In genomic region chr3:130095160-130095781, GRCm38 (mm10) we compare ENCODE assay signal across 8 mouse cellular contexts. TPM values are rescaled to one million over a fixed set of nuclear protein-coding genes. Genes with fewer than 3 reads are reported as not detected.
A peak's percentile ranks its signal among the peaks of the same experiment; 100 is the strongest.
DNase-seq lines count a peak whose midpoint lies in the region; ATAC-seq and TF ChIP-seq lines count a peak whose summit lies in the region.

No protein-coding gene starts in this region.

- in situ Hi-C loops in CH12.LX (cut with MboI; ENCODE audit: low pct_ligation_motif_present, low pct_unique_long_range_greater_than_20kb, low sequenced_read_pairs) = loop anchor here (25.0 kb wide), 1 partner anchor 492 kb away; no protein-coding TSS in a partner anchor

- TF ChIP-seq EP300 in heart, adult 2 months (IDR thresholded peaks at IDR 0.05; ENCODE audit: insufficient read depth, low read depth, low read length) = no peak
- no peak for TF ChIP-seq EP300 in CH12.LX (IDR thresholded peaks at IDR 0.05; ENCODE audit: low read length)

- no peak overlapping the region for H3K4me2 ChIP-seq in CH12.LX (ENCODE audit: insufficient read depth, low read depth, poor library complexity, severe bottlenecking)
- no peak overlapping the region for H3K4me2 ChIP-seq in hindbrain, embryonic 11.5 days (replicated peaks; ENCODE audit: low read depth, low read length)

- no peaks in the 10 kb centered on the region for H3K4me1 ChIP-seq in heart, adult 2 months (ENCODE audit: control insufficient read depth, insufficient read depth, low read length)
- peaks cover 0 to 8% of the 10 kb centered on the region in 2 experiments; a peak in 2 of 4 replicates for H3K4me1 ChIP-seq in CH12.LX (ENCODE audit: control insufficient read depth in 1 of 2, insufficient read depth in 2 of 2)
- H3K4me1 ChIP-seq in hindbrain, embryonic 11.5 days (replicated peaks; ENCODE audit: control insufficient read depth, insufficient read depth, low read length) = no peaks in the 10 kb centered on the region

- peak; percentile 76 for TF ChIP-seq CTCF in heart, adult 2 months (IDR thresholded peaks at IDR 0.05)
- peak; percentile 37 to 75; a peak in 3 of 4 replicates for TF ChIP-seq CTCF in CH12.LX (conservative IDR thresholded peaks at IDR 0.05 in 1 of 2, IDR thresholded peaks at IDR 0.05 in 1 of 2; ENCODE audit: low read depth in 2 of 2, low read length in 2 of 2)

- H3K9me3 ChIP-seq in CH12.LX (replicated peaks; ENCODE audit: low read length) = no peaks in the 10 kb centered on the region
- no peaks in the 10 kb centered on the region for H3K9me3 ChIP-seq in hindbrain, embryonic 11.5 days (ENCODE audit: control insufficient read depth, low read length)

- H3K9ac ChIP-seq in heart, adult 2 months (ENCODE audit: low read depth, low read length) = no peak overlapping the region
- no peak overlapping the region for H3K9ac ChIP-seq in CH12.LX (ENCODE audit: insufficient read depth, low read depth)
- no peak overlapping the region for H3K9ac ChIP-seq in hindbrain, embryonic 11.5 days (ENCODE audit: low read depth, low read length)

- intact Hi-C loops in heart, adult 2 months (cut with DNase I) = loop anchor here (1.0 kb wide), 2 partner anchors 479 to 596 kb away; no protein-coding TSS in a partner anchor
- intact Hi-C loops in left cerebral cortex, postnatal 25 days (cut with DNase I) = loop anchor here (1.0 kb wide), 2 partner anchors 480 to 594 kb away; no protein-coding TSS in a partner anchor

- TF ChIP-seq RAD21 in CH12.LX (IDR thresholded peaks at IDR 0.05; ENCODE audit: low read depth, low read length) = peak; percentile 77

- no peaks in the 10 kb centered on the region for H3K27me3 ChIP-seq in heart, adult 2 months (ENCODE audit: control insufficient read depth, insufficient read depth, low read length)
- H3K27me3 ChIP-seq in CH12.LX (replicated peaks) = no peaks in the 10 kb centered on the region
- H3K27me3 ChIP-seq in hindbrain, embryonic 11.5 days (ENCODE audit: control insufficient read depth, insufficient read depth, low read length) = no peaks in the 10 kb centered on the region

- no peak overlapping the region for H3K27ac ChIP-seq in heart, adult 2 months
- no peak overlapping the region for H3K27ac ChIP-seq in CH12.LX (ENCODE audit: insufficient read depth, low read depth)
- no peak overlapping the region for H3K27ac ChIP-seq in hindbrain, embryonic 11.5 days (ENCODE audit: low read depth, low read length)

- WGBS in heart, adult 2 months = 35% methylated on average over 5 of the region's 5 CpGs
- 44% methylated on average over 5 of the region's 5 CpGs for WGBS in hindbrain, embryonic 11.5 days

- no peaks in the 10 kb centered on the region for H3K36me3 ChIP-seq in heart, adult 2 months (ENCODE audit: control insufficient read depth, insufficient read depth, low read length)
- no peaks in the 10 kb centered on the region for H3K36me3 ChIP-seq in CH12.LX (replicated peaks in 1 of 2; ENCODE audit: control insufficient read depth in 1 of 2, insufficient read depth in 1 of 2, low read length in 1 of 2)
- no peaks in the 10 kb centered on the region for H3K36me3 ChIP-seq in hindbrain, embryonic 11.5 days (ENCODE audit: control insufficient read depth, insufficient read depth, low read length)

- no peak overlapping the region for H3K4me3 ChIP-seq in heart, adult 2 months
- no peak overlapping the region for H3K4me3 ChIP-seq in CH12.LX (replicated peaks in 1 of 3; ENCODE audit: low read depth in 2 of 3, low read length in 2 of 3, poor library complexity in 1 of 3)
- H3K4me3 ChIP-seq in hindbrain, embryonic 11.5 days (ENCODE audit: low read depth, low read length) = no peak overlapping the region

- H3K79me2 ChIP-seq in heart, adult 2 months (replicated peaks; ENCODE audit: control insufficient read depth, insufficient read depth, low read length) = no peaks in the 10 kb centered on the region
- H3K79me2 ChIP-seq in CH12.LX (replicated peaks; ENCODE audit: control insufficient read depth, extremely low read depth, insufficient read depth, poor library complexity, severe bottlenecking) = no peaks in the 10 kb centered on the region

- peak; percentile 56; the same call in 1 of the 2 replicates for ATAC-seq in hindbrain, embryonic 11.5 days (ENCODE audit: low FRiP score)

- TF ChIP-seq POLR2A in heart, adult 2 months (IDR thresholded peaks at IDR 0.05; ENCODE audit: insufficient read depth, low read depth, low read length) = no peak
- no peak for TF ChIP-seq POLR2A in CH12.LX (IDR thresholded peaks at IDR 0.05; ENCODE audit: low read depth, low read length)

- no peak for DNase-seq in heart, adult 2 months
- no peak for DNase-seq in heart, adult 9 months (ENCODE audit: low spot score in 2 of 2)
- peak; percentile 45 for DNase-seq in CH12.LX (ENCODE audit: extremely low read depth)
- peak; percentile 28 to 55 for DNase-seq in cerebellum, postnatal 25 days
- peak; percentile 55 for DNase-seq in hindbrain, embryonic 11.5 days (ENCODE audit: low spot score)
- peak; percentile 60 to 73 for DNase-seq in left cerebral cortex, postnatal 25 days (ENCODE audit: low spot score in 2 of 2)
- DNase-seq in neural tube, embryonic 10.5 days (ENCODE audit: extremely low spot score, low spot score) = peak; percentile 30
- no peak for DNase-seq in c-Kit-positive CD71-positive TER-119-positive erythroid progenitor cells, embryonic 14.5 days (ENCODE audit: low spot score)

- dilution Hi-C loops in CH12.LX (cut with MboI; ENCODE audit: extremely low pct_ligation_motif_present, extremely low pct_unique_long_range_greater_than_20kb, low sequenced_read_pairs) = no loop called here

TF ChIP-seq in CH12.LX, 34 proteins besides CTCF, POLR2A, EP300 and RAD21:
- TF ChIP-seq SMC3 (IDR thresholded peaks at IDR 0.05; ENCODE audit: low read depth, low read length) (peak; percentile 59), ELF1 (IDR thresholded peaks at IDR 0.05; ENCODE audit: low read depth, low read length) (no peak)

RNA-seq across cellular contexts. Expression of gene Sec24b, which starts 33.9 kb away (rescaled TPM):
- total RNA-seq in heart, adult 2 months (2021) = 10 to 100 TPM; 30.8 to 33.2 TPM
- polyA plus RNA-seq in heart, adult 2 months (2012; rRNA removed) = 29.8 and 36.2 TPM in 2 replicates
- total RNA-seq in CH12.LX (2012; rRNA removed) = 26.6 and 31.2 TPM in 2 replicates
- 10.4 and 14.3 TPM in 2 replicates for total RNA-seq in CH12.LX (2014; rRNA removed)
- 38.7 and 50.6 TPM in 2 replicates for polyA plus RNA-seq in CH12.LX (2012; ENCODE audit: insufficient read length, low read depth)
- 29.9 and 30.0 TPM in 2 replicates for polyA plus RNA-seq in hindbrain, embryonic 11.5 days (2014; fragmentation: Nextera tagmentation; extraction: Ambion mirVana)
- 10 to 100 TPM; 51.2 to 58.7 TPM for total RNA-seq in left cerebral cortex, postnatal 25 days (2021)

RNA-seq across cellular contexts. Expression of gene Col25a1, which starts 36.0 kb away (rescaled TPM):
- under 1 TPM; 0.21 to 0.39 TPM for total RNA-seq in heart, adult 2 months (2021)
- polyA plus RNA-seq in heart, adult 2 months (2012; rRNA removed) = 0.10 and 0.15 TPM in 2 replicates
- not detected in 2 replicates for total RNA-seq in CH12.LX (2012; rRNA removed)
- not detected in 2 replicates for total RNA-seq in CH12.LX (2014; rRNA removed)
- polyA plus RNA-seq in CH12.LX (2012; ENCODE audit: insufficient read length, low read depth) = not detected in 2 replicates
- polyA plus RNA-seq in hindbrain, embryonic 11.5 days (2014; fragmentation: Nextera tagmentation; extraction: Ambion mirVana) = 4.6 and 5.3 TPM in 2 replicates
- total RNA-seq in left cerebral cortex, postnatal 25 days (2021) = 10 to 100 TPM; 43.5 to 48.5 TPM

Comparison
In these comparisons a context has a peak if more than half of its experiments do, and no peak if none do; other contexts are left out.
1. DNase-seq: peak in CH12.LX (single experiment), cerebellum, postnatal 25 days (2 of 2), hindbrain, embryonic 11.5 days (single experiment), left cerebral cortex, postnatal 25 days (2 of 2) and neural tube, embryonic 10.5 days (single experiment); none in heart, adult 2 months (0 of 2), heart, adult 9 months (0 of 2) and c-Kit-positive CD71-positive TER-119-positive erythroid progenitor cells, embryonic 14.5 days (single experiment).
2. RNA of gene Col25a1, which starts 36.0 kb away (total RNA-seq): 43.5 to 48.5 TPM in left cerebral cortex, postnatal 25 days; 0.21 to 0.39 TPM in heart, adult 2 months and not detected in CH12.LX; every median in the first group is over 10 times any median in the second.